Mouse (Mus musculus): ENCODE results near the gene C1qtnf7. TPM values are rescaled to one million over a fixed set of nuclear protein-coding genes. Genes with fewer than 3 reads are reported as not detected.

The C1qtnf7 gene
- total RNA-seq, 2 experiments from 2014 or later, result 0.70 to 1.4 TPM

DNA sequence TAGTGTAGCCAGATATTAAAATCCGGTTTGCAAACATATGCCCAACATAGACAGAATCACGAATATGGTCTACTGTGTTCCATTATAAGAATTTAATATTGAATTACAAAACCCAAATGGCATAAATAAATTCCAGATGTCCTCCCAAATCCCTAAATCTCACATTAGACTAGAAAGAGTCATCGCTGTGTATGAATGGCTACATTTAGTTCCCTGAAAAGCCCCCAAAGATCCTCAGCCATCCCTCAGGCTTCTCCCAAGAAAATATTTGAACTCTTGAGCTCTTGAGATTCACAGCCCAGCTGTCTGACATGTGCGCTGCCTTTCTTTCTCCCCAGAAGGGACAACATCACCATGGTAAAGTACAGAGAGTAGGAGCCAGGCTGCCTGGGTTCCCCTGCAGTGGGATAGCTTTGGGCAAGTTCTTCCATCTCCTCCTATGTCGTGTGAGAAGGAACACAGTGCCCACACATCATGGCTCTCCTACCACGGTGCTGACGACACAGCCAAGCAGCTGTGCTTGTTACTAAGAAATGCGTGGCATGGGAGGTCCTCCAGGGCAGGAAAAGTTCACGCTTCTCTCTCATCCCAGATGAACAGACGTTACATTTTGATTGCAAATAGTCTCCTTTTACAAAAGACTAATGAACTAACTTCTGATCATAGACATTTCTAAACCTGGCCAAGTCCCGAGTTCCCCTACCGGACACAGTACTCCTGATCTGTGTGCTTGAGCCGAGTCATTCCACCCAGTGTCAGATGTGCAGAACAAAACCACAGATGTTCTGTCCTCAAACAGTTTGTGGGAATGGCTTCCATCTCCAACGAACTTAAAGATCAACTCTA lies 23.2 kb downstream of the C1qtnf7 start:
- no peak for DNase-seq (ENCODE audit: extremely low spot score in 1 of 2, low spot score in 1 of 2)

- DNase-seq (ENCODE audit: extremely low spot score in 1 of 2, low spot score in 1 of 2), result no peak
These were observed 23.8 kb downstream of the C1qtnf7 start for GRCm38 (mm10) chr5:43539168-43539516.

DNA sequence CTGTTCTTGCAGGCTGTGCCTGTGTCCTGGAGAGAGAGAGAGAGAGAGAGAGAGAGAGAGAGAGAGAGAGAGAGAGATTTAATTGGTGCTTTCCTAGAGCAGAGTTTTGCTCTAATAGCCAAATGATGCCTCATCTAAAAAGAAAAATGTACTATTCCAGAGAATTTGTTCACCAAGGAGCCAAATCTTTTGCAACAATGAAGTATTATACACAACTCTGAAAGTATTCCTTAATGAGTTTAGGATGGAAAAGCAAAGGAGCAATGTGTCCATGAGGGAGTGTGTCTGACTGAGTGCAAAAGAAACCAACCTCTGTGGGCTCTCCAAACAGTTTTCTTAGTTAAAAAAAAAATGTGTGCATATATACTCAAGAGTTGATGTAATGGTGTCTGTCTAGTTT lies 24.5 kb downstream of the C1qtnf7 start:
- DNase-seq (ENCODE audit: extremely low spot score in 1 of 2, low spot score in 1 of 2), result no peak

GRCm38 (mm10) chr5:43541492-43541891 lies 26.2 kb downstream of the C1qtnf7 start:
- DNase-seq (ENCODE audit: extremely low spot score in 1 of 2, low spot score in 1 of 2), result no peak

DNA sequence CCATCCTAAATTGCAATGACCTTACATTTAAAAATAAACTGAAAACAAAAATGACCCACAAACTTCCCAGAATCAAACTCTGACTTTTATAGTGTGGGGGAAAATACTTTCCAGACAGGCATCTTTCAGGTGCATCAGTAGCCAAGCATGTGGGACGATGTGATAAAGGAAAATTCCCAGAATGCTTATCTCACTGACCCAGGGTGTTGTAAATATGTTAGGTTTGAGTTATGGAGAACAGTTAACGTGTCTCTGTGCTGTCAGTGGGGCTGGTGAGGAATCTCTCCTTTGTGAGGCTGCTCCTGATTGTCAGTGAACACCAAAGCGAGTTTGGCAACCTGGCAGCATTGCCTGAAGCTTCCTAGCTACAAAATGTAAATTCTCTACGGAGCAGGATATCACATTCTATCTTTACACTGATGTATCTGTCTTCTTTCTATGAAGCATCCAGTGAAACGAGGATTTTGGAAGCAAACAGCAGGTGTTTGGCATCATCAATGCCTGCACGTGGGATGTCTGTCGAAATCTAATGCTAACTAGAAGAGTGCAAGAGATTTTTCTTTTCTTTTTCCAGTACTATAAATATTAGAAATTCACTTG lies 27.0 kb downstream of the C1qtnf7 start:
- DNase-seq (ENCODE audit: extremely low spot score in 1 of 2, low spot score in 1 of 2), result peak in 1 of 2 experiments; percentile 31

DNA sequence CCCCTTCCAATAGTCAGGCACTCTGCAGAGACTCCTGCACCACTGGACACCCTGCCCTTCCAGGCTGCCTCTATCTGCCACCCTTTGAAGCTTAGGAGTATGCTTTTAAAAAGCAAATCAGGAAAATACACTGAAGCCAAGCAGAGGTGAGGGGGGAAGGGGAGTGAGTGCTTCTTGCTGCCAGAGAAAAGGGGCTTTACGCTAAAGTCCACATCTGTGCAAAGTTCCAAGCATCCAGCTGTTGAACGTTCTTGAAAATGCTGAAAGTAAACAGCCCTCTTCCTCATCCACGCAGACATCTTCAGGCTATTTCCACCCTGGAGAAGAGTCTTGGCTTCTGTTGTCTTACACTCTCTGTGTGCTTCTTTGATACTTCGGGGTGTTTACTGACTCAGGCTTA lies 34.6 kb downstream of the C1qtnf7 start:
- DNase-seq (ENCODE audit: extremely low spot score in 1 of 2, low spot score in 1 of 2), result no peak

- DNase-seq (ENCODE audit: extremely low spot score in 1 of 2, low spot score in 1 of 2), result no peak
These were observed 35.1 kb downstream of the C1qtnf7 start for GRCm38 (mm10) chr5:43550444-43550843.

GRCm38 (mm10) chr5:43554871-43555270 lies 39.5 kb downstream of the C1qtnf7 start:
- no peak for DNase-seq (ENCODE audit: extremely low spot score in 1 of 2, low spot score in 1 of 2)

- no peak for DNase-seq (ENCODE audit: extremely low spot score in 1 of 2, low spot score in 1 of 2)
These were observed 40.1 kb downstream of the C1qtnf7 start for GRCm38 (mm10) chr5:43555406-43555805.

DNA sequence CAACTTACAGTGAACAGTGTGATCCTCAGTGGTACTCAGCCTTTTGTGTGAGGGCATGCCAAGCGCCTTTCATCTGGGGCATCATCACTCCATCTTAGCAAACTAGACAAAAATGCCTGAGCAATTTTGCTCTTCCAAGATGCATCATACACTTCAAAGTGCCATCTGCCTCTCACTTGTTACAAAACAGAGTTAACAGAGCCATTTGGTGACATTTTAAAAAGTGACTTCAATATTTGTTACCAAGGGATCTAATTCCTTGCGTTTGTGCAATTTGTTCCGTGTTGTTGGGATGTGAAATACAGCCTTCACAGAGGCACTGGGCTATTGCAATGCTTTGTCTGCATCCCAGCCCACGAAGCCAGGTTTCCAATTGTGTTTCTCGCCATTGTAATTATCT lies 42.1 kb downstream of the C1qtnf7 start:
- DNase-seq (ENCODE audit: extremely low spot score in 1 of 2, low spot score in 1 of 2), result no peak

DNA sequence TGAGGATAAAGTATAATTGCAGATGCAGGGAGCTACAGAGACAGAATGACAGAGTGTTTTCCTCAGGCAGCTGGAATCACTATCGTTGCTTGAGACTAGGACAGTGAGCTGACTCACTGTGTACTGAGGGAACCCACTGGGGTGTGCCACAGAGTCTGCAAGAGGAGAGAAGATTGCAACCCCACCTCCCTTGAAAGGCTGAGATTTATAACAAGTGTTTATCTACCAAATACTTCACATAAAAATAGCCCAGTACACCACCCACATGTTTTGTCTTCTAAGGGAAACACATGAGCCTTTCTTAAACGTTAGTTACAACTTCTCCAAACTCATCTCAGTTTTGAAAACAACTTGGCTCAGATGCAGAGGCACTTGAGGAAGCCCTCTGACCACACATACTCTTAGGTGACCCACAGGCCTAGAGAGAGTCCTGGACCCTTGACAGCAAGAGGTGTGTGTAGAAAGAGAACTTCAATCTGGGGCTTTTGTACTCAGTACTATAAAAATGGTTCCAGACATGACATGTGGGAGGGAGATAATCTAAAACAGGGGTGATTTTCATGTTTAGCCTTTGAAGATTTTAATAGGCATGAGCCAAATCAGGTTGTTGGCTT lies 46.4 kb downstream of the C1qtnf7 start:
- no peak for DNase-seq (ENCODE audit: extremely low spot score in 1 of 2, low spot score in 1 of 2)

- no peak for DNase-seq (ENCODE audit: extremely low spot score in 1 of 2, low spot score in 1 of 2)
These were observed 54.5 kb downstream of the C1qtnf7 start for GRCm38 (mm10) chr5:43569720-43570359.

DNA sequence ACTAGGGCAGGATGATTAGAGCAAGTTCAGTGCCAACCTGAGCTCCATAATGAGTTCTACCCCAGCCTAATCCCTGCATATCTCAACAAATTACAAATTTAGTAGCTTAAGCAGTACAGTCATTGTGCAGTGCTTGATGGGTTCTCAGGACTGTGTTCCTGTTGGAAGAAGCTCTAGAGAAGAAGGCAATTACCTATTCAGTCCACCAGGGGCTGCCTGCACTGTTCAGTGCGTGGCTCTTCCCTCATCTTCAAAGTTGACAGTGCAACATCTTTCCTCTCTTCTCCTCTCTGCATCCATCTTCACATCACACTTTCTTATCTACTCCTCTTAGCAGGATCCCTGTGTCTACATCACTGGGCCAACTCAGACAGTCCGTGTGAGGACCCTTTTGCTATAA lies 67.5 kb downstream of the C1qtnf7 start:
- peak in 1 of 2 experiments; percentile 25 for DNase-seq (ENCODE audit: extremely low spot score in 1 of 2, low spot score in 1 of 2)

DNA sequence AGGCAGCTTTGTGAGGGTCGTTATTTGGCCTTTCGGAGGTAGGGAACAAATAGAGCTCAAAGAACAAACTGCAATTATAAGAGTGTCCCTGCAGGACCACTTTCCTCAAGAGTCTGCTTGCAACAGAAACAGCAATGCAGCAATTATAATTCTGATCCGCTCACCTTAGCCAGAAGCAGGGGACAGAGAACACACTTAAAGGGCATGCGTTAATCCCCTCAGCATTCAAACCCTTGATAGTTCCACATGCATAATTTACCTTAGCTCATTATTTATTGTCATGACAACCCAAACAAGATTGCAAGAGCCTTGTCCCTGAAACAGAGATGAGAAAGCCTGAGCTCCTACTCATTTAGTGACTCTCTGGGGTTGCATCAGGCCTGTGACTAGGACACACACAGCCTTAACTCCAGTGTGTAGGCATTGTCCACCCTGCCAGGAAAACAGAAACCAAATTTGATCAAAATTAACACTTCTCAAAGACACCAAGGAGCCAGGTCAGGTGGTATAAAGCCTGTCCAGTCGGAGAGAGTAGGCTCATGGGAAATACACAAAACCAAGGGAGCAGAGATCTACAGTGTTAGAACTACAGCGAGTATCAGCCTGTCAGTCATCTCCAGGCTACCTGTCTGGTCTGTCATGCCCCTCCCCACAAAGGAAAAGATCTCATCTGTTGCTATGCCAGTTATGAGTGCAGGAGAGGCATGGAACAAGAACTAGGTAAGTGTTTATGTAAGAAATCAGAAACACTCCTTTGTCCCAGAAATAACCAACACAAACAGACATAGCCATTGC lies 68.2 kb downstream of the C1qtnf7 start:
- DNase-seq (ENCODE audit: extremely low spot score in 1 of 2, low spot score in 1 of 2), result no peak

- DNase-seq (ENCODE audit: extremely low spot score in 1 of 2, low spot score in 1 of 2), result no peak
These were observed 69.1 kb downstream of the C1qtnf7 start for GRCm38 (mm10) chr5:43584464-43584863.

DNA sequence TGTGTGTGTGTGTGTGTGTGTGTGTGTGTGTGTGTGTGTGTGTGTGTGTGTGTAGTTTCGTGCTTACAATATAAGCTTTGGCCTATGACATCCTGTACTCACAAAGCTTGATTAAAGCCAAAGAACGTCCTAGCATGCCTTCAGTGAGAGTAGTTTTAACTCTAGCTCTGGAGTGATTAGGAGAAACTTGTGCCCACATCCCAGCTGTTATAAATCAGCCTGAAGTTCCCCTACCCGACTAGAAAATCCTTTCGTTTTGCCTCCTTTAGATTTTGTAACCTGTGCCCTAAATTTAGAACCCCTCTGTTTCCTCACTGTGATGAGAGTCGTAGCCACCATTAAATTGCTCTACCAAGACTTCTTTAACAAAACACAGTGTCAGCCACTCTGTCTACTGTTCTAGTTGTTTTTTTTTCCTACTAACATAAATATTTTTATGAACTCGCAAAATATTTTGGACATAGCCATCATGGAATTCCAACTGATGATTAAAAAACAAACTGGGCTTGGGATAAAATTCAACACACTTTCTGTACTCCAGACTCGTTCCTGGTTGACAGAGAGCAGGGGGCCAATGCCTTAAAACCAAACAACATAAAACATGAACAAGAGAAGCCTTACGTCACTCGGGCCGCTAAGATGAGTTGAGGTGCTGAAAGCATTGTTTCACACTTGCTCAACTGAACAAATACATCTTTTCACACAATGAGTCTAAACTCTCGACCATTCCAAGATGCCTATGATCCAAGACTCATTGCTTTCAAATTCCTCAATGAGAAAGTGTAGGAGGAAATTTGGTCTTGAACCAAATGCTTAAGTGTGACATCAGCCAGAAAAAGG lies 70.3 kb downstream of the C1qtnf7 start:
- DNase-seq (ENCODE audit: extremely low spot score in 1 of 2, low spot score in 1 of 2), result no peak

- no peak for DNase-seq (ENCODE audit: extremely low spot score in 1 of 2, low spot score in 1 of 2)
These were observed 73.6 kb downstream of the C1qtnf7 start for GRCm38 (mm10) chr5:43588791-43589439.

DNA sequence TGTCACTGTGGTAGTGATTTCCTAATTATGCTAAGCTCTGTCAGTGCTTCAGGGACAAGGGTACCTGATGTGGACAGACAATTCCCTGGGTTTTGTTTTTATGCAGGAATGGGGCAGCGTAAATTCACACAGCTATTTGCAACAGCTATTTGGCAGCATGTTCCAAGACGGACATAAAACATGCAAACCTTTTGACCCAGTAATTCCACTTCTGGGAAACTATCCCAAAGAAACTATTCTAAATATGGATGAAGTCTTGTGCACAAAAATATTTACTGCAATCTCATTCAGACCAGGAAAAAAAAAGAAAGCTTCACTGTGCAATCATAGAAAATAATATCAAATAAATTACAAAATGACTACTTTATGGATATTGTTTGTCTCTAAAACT lies 74.1 kb downstream of the C1qtnf7 start:
- no peak for DNase-seq (ENCODE audit: extremely low spot score in 1 of 2, low spot score in 1 of 2)

DNA sequence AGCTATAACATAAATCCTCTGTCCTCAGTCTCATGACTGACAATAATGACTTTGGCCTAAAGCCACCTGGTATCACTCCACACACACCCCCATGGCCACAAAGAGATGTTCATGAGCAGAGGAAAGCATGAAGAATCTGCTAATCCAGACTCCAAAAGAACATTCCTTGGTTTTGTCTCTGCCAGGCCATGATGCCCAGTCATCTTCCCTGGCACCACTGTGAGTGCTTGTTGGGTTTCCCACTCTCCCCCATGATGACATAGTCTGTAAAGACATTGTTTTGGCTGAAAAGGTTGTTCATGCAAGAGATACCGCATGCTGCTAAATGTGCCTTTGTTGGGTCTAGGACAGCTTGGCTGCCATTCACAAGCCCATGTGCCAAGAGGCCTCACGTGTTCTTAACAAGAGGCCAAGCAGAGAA lies 75.0 kb downstream of the C1qtnf7 start:
- DNase-seq (ENCODE audit: extremely low spot score in 1 of 2, low spot score in 1 of 2), result no peak

Measured in layer of hippocampus, postnatal 25 days (tissue).